Mouse (Mus musculus) spleen, postnatal 4 days (tissue): ENCODE measurements around the gene Dennd1a.
A peak's percentile ranks its signal among the peaks of the same experiment; 100 is the strongest.

Experiments used
- DNase-seq, 2 experiments: peaks; one replicate each; pipeline ENCODE4 v3.0.0; 2022; ENCODE audit warnings: low spot score in 2 of 2

The Dennd1a gene

DNA sequence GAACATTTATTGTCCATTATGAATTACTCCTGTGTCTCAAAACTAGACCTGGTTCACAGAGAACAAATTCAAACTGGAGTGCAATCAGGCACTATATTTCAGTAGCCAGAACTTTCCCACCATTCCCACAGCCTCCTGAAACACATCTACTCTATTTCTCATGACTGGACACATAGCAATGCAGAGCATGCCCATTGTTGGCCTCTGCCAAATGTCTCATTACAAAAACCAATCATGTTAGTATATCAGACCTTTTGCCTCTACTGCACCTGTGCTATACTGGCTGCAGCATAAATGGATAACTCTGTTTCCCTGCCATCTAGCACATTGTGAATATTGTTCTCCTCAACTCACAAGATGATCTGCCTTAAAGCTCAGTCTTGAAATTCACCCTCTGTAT is 238.2 kb downstream of the Dennd1a start:
- no peak for DNase-seq

GRCm38 (mm10) chr2:38045286-38045685 is 241.9 kb downstream of the Dennd1a start:
- no peak for DNase-seq

- DNase-seq, result no peak
Observed at GRCm38 (mm10) chr2:38040845-38041244, 246.3 kb downstream of the Dennd1a start.

GRCm38 (mm10) chr2:38039621-38040020 is 247.6 kb downstream of the Dennd1a start:
- DNase-seq, result no peak

- no peak for DNase-seq
Observed at GRCm38 (mm10) chr2:38028317-38028716, 258.9 kb downstream of the Dennd1a start.

DNA sequence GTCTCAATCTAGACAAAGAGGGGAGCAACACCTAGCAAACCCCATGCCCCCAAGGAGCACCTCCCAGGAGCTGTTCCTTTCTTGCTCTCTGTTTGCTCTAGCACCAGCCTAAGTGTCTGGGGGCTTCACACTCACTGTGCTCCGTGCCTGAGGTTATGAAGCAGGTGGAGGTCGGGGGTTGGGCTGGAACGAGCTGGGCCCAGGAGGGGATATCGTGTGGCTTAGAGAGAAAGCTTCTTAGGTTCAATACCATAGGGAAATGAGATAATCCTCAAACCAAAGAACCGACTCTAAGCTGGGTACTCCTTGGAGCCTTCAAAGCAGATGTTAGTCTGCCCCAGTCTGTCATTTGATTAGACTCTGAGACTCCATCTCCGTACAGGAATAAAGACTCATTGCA is 261.6 kb downstream of the Dennd1a start:
- no peak for DNase-seq

DNA sequence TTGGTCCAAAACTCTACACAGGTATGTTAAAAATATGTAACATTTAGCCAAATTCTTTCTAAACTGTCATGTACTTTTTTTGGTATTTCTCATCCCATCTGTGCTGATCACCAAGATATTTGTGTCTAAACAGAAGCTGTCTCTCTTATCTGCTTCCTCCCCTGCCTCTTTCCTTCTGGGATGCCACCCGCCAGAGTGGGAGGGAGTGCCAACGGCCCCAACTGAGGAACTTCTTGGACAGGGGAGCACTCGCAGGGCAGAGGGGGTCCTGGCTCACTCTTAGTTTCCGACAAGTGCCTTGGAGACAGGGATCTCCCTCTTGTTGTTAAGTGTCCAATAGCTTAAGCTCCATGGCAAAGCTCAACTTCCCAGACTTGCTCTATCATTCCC is 263.5 kb downstream of the Dennd1a start:
- no peak for DNase-seq

DNA sequence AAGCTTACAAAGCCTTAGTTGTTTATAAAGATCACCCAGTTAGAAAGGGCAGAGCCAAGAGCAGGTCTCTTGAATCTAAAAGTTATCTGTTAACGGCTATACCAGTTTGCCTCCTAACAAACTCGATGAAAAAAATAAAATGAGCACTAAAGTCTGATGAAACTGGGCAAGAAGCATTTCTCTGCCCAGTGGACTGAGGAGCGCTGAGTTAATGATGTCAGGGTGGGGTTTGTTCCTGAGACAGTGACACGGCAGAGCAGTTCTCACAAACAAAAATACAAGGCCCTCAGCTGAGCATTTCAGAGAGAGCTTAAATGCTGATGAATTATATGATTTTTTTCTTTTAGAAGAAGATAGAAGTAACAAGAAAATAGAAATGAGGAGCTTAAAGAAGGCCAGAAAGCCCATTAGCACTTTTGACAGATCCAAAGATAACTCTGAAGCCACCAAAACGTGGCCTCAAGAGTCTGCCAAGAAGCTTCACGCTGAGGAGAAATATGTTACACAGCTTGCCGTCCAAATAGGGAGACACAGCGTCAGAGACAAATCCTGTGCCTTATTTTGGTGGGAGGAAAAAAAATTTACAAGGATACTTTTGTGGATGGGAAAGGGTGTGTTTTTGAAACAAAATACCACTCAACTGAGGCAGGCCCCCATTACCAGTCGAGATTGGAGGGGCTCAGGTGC is 264.0 kb downstream of the Dennd1a start:
- DNase-seq, result no peak

DNA sequence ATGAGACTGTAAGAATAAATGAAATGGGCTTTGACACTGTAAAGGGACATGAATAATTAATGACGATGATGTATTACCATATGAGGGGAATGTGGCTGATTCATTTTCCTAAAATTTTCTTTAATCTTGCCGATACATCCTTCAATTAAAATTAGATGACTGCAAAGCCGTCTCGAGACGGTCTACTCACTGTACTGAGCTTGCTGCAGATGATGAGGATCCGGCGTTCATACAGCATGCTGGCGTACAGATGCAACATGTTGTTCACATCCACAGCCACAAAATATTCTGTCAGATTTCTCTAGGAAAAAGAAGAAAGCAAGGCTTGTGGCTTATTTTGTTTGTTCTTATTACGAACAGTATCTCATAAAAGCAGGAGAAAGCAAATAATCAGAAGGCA is 266.0 kb downstream of the Dennd1a start:
- DNase-seq, result no peak

DNA sequence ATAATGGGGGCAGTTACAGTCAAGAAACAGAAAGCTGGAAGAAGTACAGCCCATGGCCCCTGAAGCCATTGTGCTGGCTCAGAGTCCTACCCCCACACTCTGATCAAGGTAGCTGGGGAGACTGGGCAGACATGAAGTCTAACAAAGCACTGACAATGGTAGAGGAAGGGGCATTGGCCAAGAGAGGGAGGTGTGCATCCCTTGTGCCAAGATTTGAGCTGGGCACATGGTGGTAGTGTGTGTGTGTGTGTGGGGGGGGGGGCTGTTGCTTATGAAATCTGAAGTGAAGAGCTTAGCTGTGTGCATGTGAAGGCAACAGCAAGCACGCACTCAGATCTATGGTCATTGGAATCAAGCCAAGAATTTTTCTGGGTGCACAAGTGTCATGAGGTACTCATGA is 272.5 kb downstream of the Dennd1a start:
- peak in 1 of 2 experiments; percentile 47 for DNase-seq

GRCm38 (mm10) chr2:38013839-38014365 is 273.3 kb downstream of the Dennd1a start:
- peak in 1 of 2 experiments; percentile 50 for DNase-seq

GRCm38 (mm10) chr2:38007238-38007637 is 280.0 kb downstream of the Dennd1a start:
- DNase-seq, result no peak

- DNase-seq, result no peak
Observed at GRCm38 (mm10) chr2:38003183-38003680, 284.0 kb downstream of the Dennd1a start.

DNA sequence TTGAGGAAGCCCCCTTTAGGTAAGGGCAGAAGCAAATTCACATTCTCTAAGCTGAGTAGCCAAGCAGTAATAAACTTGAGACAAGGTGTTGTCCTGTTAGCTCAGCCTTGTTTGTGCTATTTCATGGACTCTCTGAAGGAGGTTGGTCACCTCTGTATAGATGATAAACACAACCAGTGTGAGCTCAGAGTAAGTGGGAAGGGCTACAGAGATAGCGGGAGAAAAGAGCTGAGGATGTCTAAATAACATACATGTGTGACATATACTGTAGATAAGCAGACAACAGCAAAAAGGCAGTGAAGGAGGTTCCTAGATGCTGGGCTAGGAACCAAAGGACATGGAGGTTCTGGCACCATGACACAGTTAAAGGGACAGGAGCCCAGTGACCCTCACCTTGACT is 286.2 kb downstream of the Dennd1a start:
- DNase-seq, result no peak

GRCm38 (mm10) chr2:37997966-37998365 is 289.2 kb downstream of the Dennd1a start:
- DNase-seq, result no peak

- DNase-seq, result no peak
Observed at GRCm38 (mm10) chr2:37989091-37989490, 298.1 kb downstream of the Dennd1a start.

DNA sequence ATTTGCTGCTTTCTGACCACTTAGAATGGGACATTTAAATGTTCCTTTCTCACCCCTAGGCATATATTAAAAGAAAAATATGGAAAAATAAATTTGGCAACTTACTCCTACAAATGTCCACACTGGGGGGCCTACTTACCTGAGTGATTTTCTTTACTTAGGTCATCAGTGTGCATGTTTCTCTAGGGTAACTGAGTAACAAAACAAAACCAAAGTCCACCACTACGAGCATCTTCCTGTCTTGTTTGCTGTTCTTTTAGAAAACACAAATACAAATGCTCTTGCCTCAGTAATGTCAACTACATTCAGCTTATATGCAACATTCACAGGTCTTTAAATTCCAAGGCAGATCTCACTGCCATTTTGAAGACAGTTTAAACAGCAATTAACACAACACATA is 298.9 kb downstream of the Dennd1a start:
- DNase-seq, result no peak

GRCm38 (mm10) chr2:37985690-37986222 is 301.4 kb downstream of the Dennd1a start:
- no peak for DNase-seq

DNA sequence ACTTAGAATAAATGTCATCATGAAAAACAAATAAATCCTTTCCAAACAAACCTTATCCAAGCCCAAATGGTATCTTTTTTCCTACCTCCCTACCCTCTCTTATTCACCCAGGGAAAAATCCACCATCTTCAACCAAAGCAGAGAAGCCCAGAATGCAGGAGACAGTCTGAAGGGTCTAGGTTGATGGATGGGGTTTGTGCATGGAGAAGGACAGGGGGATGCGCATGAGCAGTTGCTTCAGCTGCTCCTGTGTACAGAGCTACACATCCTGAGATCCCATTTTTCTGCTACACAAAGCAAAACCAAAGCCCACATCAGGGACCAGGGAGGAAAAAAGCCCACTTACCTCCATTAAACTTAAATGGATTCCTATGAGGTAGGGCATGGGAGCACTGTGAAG is 304.5 kb downstream of the Dennd1a start:
- no peak for DNase-seq

GRCm38 (mm10) chr2:37981562-37982403 is 305.4 kb downstream of the Dennd1a start:
- DNase-seq, result peak in 1 of 2 experiments; percentile 64

- no peak for DNase-seq
Observed at GRCm38 (mm10) chr2:37974201-37974600, 313.0 kb downstream of the Dennd1a start.

- no peak for DNase-seq
Observed at GRCm38 (mm10) chr2:37972621-37973020, 314.6 kb downstream of the Dennd1a start.
